Mouse (Mus musculus) midbrain, embryonic 13.5 days (tissue): ENCODE results near the gene 4921504E06Rik. TPM values are rescaled to one million over a fixed set of nuclear protein-coding genes. Genes with fewer than 3 reads are reported as not detected.

Experiments used
- polyA plus RNA-seq: library from polyadenylated mRNA; unstranded; fragments of >200 nt; fragmentation: Nextera tagmentation; extraction: Ambion mirVana; gene quantifications from 2 replicates; pipeline ENCODE4 v1.2.1, GENCODE M21; 2015

The 4921504E06Rik gene
- polyA plus RNA-seq, 1 experiment from 2014 or later, result not detected

Other genes with a start within 250 kb of the 4921504E06Rik start
- gene Msrb2, start 182.5 kb downstream of the 4921504E06Rik start, polyA plus RNA-seq, result 7.7 and 8.1 TPM in 2 replicates
- gene Ptf1a, start 108.3 kb downstream of the 4921504E06Rik start, polyA plus RNA-seq, result 0.70 and 0.71 TPM in 2 replicates
- gene Otud1, start 103.8 kb upstream of the 4921504E06Rik start, polyA plus RNA-seq, result 0.82 and 0.92 TPM in 2 replicates